Mouse (Mus musculus) embryonic fibroblast, embryonic 13.5 days (primary cell): Measurements from ENCODE around the gene Ddx6.
"Not testable (repeated sequence)": the region's sequence is repeated elsewhere in the genome, so short reads cannot be mapped to it uniquely, and the experiment has no call there.

Experiments
- CTCF ChIP-seq: IDR thresholded peaks from 2 replicates; pipeline ENCODE4 v1.5.1; 2011; ENCODE audit warnings: mild to moderate bottlenecking, control low read depth, low read length, moderate library complexity, borderline replicate concordance; ENCODE audit not compliant: insufficient read depth
- POLR2A ChIP-seq: IDR thresholded peaks from 2 replicates; pipeline ENCODE4 v1.6.1; 2011; ENCODE audit warnings: low read depth, mild to moderate bottlenecking, control low read depth, low read length, moderate library complexity

DNA sequence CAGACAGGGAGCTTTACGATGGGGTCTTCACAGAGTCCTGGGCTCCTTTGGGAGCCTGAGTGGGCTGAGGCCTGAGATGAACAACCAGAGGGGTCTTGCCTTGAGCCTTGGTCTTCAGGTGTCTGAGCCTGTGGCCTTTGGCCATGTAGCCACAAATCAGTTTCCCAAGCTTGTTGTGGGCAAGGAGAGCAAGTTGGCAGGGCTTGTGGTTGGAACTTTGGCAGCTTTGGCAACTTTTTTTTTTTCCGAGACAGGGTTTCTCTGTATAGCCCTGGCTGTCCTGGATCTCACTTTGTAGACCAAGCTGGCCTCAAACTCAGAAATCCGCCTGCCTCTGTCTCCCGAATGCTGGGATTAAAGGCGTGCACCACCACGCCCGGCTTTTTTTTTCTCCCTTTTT, 28.6 kb upstream of the Ddx6 start:
- TF ChIP-seq CTCF, POLR2A: not testable (repeated sequence)
